Mouse (Mus musculus): Measurements from ENCODE around the gene Olfr599. TPM values are rescaled to one million over a fixed set of nuclear protein-coding genes. Genes with fewer than 3 reads are reported as not detected.

Olfr599 gene
- polyA plus RNA-seq, 1 experiment from 2014 or later, result not detected

Other genes with a start within 250 kb of the Olfr599 start
- not detected in 2 replicates for gene Olfr585, start 238.2 kb upstream of the Olfr599 start, polyA plus RNA-seq (2014; fragmentation: Nextera tagmentation; extraction: Ambion mirVana)
- not detected in 2 replicates for gene Olfr586, start 210.3 kb upstream of the Olfr599 start, polyA plus RNA-seq (2014; fragmentation: Nextera tagmentation; extraction: Ambion mirVana)
- gene Olfr588-ps1, start 195.0 kb upstream of the Olfr599 start, polyA plus RNA-seq (2014; fragmentation: Nextera tagmentation; extraction: Ambion mirVana), result not detected in 2 replicates
- gene Olfr589, start 179.6 kb upstream of the Olfr599 start, polyA plus RNA-seq (2014; fragmentation: Nextera tagmentation; extraction: Ambion mirVana), result not detected in 2 replicates
- not detected in 2 replicates for gene Olfr591, start 157.6 kb upstream of the Olfr599 start, polyA plus RNA-seq (2014; fragmentation: Nextera tagmentation; extraction: Ambion mirVana)
- gene Olfr592, start 151.1 kb upstream of the Olfr599 start, polyA plus RNA-seq (2014; fragmentation: Nextera tagmentation; extraction: Ambion mirVana), result not detected in 2 replicates
- gene Olfr593, start 124.1 kb upstream of the Olfr599 start, polyA plus RNA-seq (2014; fragmentation: Nextera tagmentation; extraction: Ambion mirVana), result not detected in 2 replicates
- gene Olfr594, start 118.9 kb upstream of the Olfr599 start, polyA plus RNA-seq (2014; fragmentation: Nextera tagmentation; extraction: Ambion mirVana), result not detected in 2 replicates
- gene Usp17ld, start 83.4 kb upstream of the Olfr599 start, polyA plus RNA-seq (2014; fragmentation: Nextera tagmentation; extraction: Ambion mirVana), result not detected in 2 replicates
- not detected in 2 replicates for gene Olfr596, start 30.3 kb upstream of the Olfr599 start, polyA plus RNA-seq (2014; fragmentation: Nextera tagmentation; extraction: Ambion mirVana)
- gene Olfr597, start 19.6 kb upstream of the Olfr599 start, polyA plus RNA-seq (2014; fragmentation: Nextera tagmentation; extraction: Ambion mirVana), result not detected in 2 replicates
- gene Olfr598, start 12.3 kb upstream of the Olfr599 start, polyA plus RNA-seq (2014; fragmentation: Nextera tagmentation; extraction: Ambion mirVana), result not detected in 2 replicates
- gene Olfr600, start 13.8 kb downstream of the Olfr599 start, polyA plus RNA-seq (2014; fragmentation: Nextera tagmentation; extraction: Ambion mirVana), result not detected in 2 replicates
- not detected in 2 replicates for gene Olfr601, start 26.7 kb downstream of the Olfr599 start, polyA plus RNA-seq (2014; fragmentation: Nextera tagmentation; extraction: Ambion mirVana)
- not detected in 2 replicates for gene Olfr603, start 50.3 kb downstream of the Olfr599 start, polyA plus RNA-seq (2014; fragmentation: Nextera tagmentation; extraction: Ambion mirVana)
- gene Usp17lc, start 79.2 kb downstream of the Olfr599 start, polyA plus RNA-seq (2014; fragmentation: Nextera tagmentation; extraction: Ambion mirVana), result not detected in 2 replicates
- gene Olfr605, start 109.5 kb downstream of the Olfr599 start, polyA plus RNA-seq (2014; fragmentation: Nextera tagmentation; extraction: Ambion mirVana), result not detected in 2 replicates
- gene Olfr606, start 113.1 kb downstream of the Olfr599 start, polyA plus RNA-seq (2014; fragmentation: Nextera tagmentation; extraction: Ambion mirVana), result not detected in 2 replicates
- gene Olfr607, start 128.2 kb downstream of the Olfr599 start, polyA plus RNA-seq (2014; fragmentation: Nextera tagmentation; extraction: Ambion mirVana), result not detected in 2 replicates
- not detected in 2 replicates for gene Olfr608, start 134.0 kb downstream of the Olfr599 start, polyA plus RNA-seq (2014; fragmentation: Nextera tagmentation; extraction: Ambion mirVana)
- gene Olfr609, start 162.1 kb downstream of the Olfr599 start, polyA plus RNA-seq (2014; fragmentation: Nextera tagmentation; extraction: Ambion mirVana), result not detected in 2 replicates
- gene Olfr610, start 176.2 kb downstream of the Olfr599 start, polyA plus RNA-seq (2014; fragmentation: Nextera tagmentation; extraction: Ambion mirVana), result not detected in 2 replicates
- not detected in 2 replicates for gene Olfr611, start 184.9 kb downstream of the Olfr599 start, polyA plus RNA-seq (2014; fragmentation: Nextera tagmentation; extraction: Ambion mirVana)
- not detected in 2 replicates for gene Olfr612, start 206.8 kb downstream of the Olfr599 start, polyA plus RNA-seq (2014; fragmentation: Nextera tagmentation; extraction: Ambion mirVana)
- not detected in 2 replicates for gene Olfr613, start 212.2 kb downstream of the Olfr599 start, polyA plus RNA-seq (2014; fragmentation: Nextera tagmentation; extraction: Ambion mirVana)
- not detected in 2 replicates for gene Olfr615, start 220.2 kb downstream of the Olfr599 start, polyA plus RNA-seq (2014; fragmentation: Nextera tagmentation; extraction: Ambion mirVana)
- not detected in 2 replicates for gene Olfr616, start 233.2 kb downstream of the Olfr599 start, polyA plus RNA-seq (2014; fragmentation: Nextera tagmentation; extraction: Ambion mirVana)
- not detected in 2 replicates for gene Olfr617, start 237.1 kb downstream of the Olfr599 start, polyA plus RNA-seq (2014; fragmentation: Nextera tagmentation; extraction: Ambion mirVana)